Mouse (Mus musculus): ENCODE results near the gene Dennd1a.

- TF ChIP-seq POLR2A (IDR thresholded peaks at IDR 0.05; ENCODE audit: extremely low read depth, insufficient read depth, low read length) (no peak), CTCF (IDR thresholded peaks at IDR 0.05; ENCODE audit: extremely low read depth, insufficient read depth, low read length) (no peak)
These were observed 498.2 kb downstream of the Dennd1a start for GRCm38 (mm10) chr2:37789029-37789428.
